Mouse (Mus musculus) lung, embryonic 14.5 days (tissue): Measurements from ENCODE around the gene Tab1. TPM values are rescaled to one million over a fixed set of nuclear protein-coding genes. Genes with fewer than 3 reads are reported as not detected.

Source experiments
- ATAC-seq: fragments of 200-750 bp; cut with Nextera tagmentation; 2 replicates; pipeline ENCODE4 v1.8.0; 2017; ENCODE audit warnings: mild to moderate bottlenecking, moderate TSS enrichment, moderate library complexity; ENCODE audit not compliant: insufficient read depth
- DNase-seq: peaks from one replicate; pipeline ENCODE4 v3.0.0-alpha.2; 2015
- H3K27ac ChIP-seq: fragments of 300-500 bp; sonication (generic); 2 replicates; pipeline ENCODE4 v1.5.1; 2014; ENCODE audit warnings: low read depth, mild to moderate bottlenecking, moderate library complexity
- H3K27me3 ChIP-seq: fragments of 300-500 bp; sonication (generic); 2 replicates; pipeline ENCODE4 v1.6.1; 2014; ENCODE audit warnings: low read length, control low read depth; ENCODE audit not compliant: insufficient read depth
- H3K36me3 ChIP-seq: fragments of 300-500 bp; sonication (generic); 2 replicates; pipeline ENCODE4 v1.6.1; 2014; ENCODE audit warnings: control low read depth; ENCODE audit not compliant: insufficient read depth
- H3K4me1 ChIP-seq: fragments of 300-500 bp; sonication (generic); 2 replicates; pipeline ENCODE4 v1.6.1; 2014; ENCODE audit warnings: antibody characterized with exemption, control low read depth; ENCODE audit not compliant: insufficient read depth
- H3K4me2 ChIP-seq: fragments of 300-500 bp; sonication (generic); 2 replicates; pipeline ENCODE4 v1.6.1; 2014; ENCODE audit warnings: mild to moderate bottlenecking
- H3K4me3 ChIP-seq: fragments of 300-500 bp; sonication (generic); 2 replicates; pipeline ENCODE4 v1.5.1; 2014; ENCODE audit warnings: low read depth, low read length
- H3K9ac ChIP-seq: fragments of 300-500 bp; sonication (generic); 2 replicates; pipeline ENCODE4 v1.6.1; 2014
- H3K9me3 ChIP-seq: fragments of 300-500 bp; sonication (generic); 2 replicates; pipeline ENCODE4 v1.6.1; 2016; ENCODE audit warnings: low read depth, low read length, control low read depth
- CTCF ChIP-seq: IDR thresholded peaks from 2 replicates; pipeline ENCODE4 v1.5.1; 2016; ENCODE audit warnings: antibody characterized with exemption, low read depth
- WGBS: fragments of 180-500 bp; shearing (Covaris S2); extraction: QIAGEN DNeasy Blood & Tissue Kit; methylation state at CpG from one replicate; pipeline ENCODE4 v1.1.7; 2014; 5-methylcytosine and 5-hydroxymethylcytosine counted together
- polyA plus RNA-seq: library from polyadenylated mRNA; unstranded; fragments of >200 nt; fragmentation: Nextera tagmentation; extraction: Ambion mirVana; gene quantifications from 2 replicates; pipeline ENCODE4 v1.2.1, GENCODE M21; 2014

Tab1 gene
- polyA plus RNA-seq, 1 experiment from 2014 or later, result 34.2 TPM

GRCm38 (mm10) chr15:80171791-80172190, 38.9 kb downstream of the Tab1 start:
- peak overlapping the region; percentile 35; the same call in 1 of the 2 replicates for H3K4me2 ChIP-seq
- ATAC-seq, result no peak
- H3K27ac ChIP-seq, result 0 out of 2 replicates have a peak overlapping the region, but pooled peaks have one; percentile 32
- no peak for DNase-seq
- no peak for TF ChIP-seq CTCF
- 9% methylated on average over 6 of the region's 6 CpGs for WGBS
- 0 out of 2 replicates have a peak, but pooled peaks cover 3% of the 10 kb centered on the region for H3K27me3 ChIP-seq
- peak overlapping the region; percentile 8; the same call in 1 of the 2 replicates for H3K4me3 ChIP-seq
- H3K36me3 ChIP-seq, result no peaks in the 10 kb centered on the region
- no peak overlapping the region for H3K9ac ChIP-seq
- 0 out of 2 replicates have a peak, but pooled peaks cover 4% of the 10 kb centered on the region for H3K4me1 ChIP-seq
- H3K9me3 ChIP-seq, result no peaks in the 10 kb centered on the region

DNA sequence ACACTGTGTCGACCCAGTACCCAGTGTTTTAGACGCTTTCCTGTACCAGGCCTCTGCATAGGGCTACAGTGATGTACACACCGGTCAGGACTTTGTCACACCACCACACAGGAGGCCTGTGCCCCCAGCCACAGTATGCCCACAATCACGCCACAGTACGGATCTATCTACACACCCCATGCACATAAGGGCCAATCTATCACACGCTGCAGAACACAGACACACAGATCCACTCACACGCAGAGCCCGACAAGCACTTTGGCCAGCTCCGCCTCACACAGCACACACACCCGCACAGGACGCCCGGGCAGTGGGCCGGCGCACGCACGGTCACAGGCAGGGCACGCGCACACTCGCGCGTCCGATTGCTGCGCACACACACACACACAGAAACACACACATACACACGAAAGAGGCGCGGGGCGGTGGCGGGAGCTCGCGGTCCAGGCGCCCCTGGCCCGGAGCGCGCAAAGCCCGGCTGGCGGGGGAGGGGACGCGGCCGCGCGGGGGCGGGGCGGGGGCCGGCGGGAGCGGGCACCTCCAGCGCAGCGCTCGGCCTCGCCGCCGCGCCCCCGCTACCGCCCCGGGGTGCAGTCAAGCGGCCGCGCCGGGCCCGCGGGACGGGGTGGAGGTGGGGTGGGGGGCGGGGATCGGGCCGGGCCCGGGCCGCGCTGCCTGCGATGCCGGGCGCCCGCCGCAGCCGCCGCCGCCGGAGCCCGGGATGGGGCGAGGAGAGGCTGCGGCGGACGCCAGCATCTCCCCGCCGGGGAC, 40.3 kb downstream of the Tab1 start, which contains the start of gene Mgat3:
TSS of gene Mgat3 (plus strand) at position 721 of the 771 bp plus-strand sequence.
- Histone ChIP-seq H3K27me3 (0 out of 2 replicates have a peak, but pooled peaks cover 3% of the 10 kb centered on the region), H3K36me3 (no peaks in the 10 kb centered on the region), H3K4me1 (0 out of 2 replicates have a peak, but pooled peaks cover 4% of the 10 kb centered on the region), H3K9me3 (no peaks in the 10 kb centered on the region), H3K27ac (peak within 1 kb of the TSS; percentile 68), H3K4me3 (peak within 1 kb of the TSS; percentile 80), H3K9ac (peak within 1 kb of the TSS; percentile 87), H3K4me2 (peak within 1 kb of the TSS; percentile 86)
- no peak for TF ChIP-seq CTCF
- ATAC-seq (peak; percentile 67), DNase-seq (peak; percentile 72)
- WGBS, result 2% methylated on average over 66 of the region's 85 CpGs

DNA sequence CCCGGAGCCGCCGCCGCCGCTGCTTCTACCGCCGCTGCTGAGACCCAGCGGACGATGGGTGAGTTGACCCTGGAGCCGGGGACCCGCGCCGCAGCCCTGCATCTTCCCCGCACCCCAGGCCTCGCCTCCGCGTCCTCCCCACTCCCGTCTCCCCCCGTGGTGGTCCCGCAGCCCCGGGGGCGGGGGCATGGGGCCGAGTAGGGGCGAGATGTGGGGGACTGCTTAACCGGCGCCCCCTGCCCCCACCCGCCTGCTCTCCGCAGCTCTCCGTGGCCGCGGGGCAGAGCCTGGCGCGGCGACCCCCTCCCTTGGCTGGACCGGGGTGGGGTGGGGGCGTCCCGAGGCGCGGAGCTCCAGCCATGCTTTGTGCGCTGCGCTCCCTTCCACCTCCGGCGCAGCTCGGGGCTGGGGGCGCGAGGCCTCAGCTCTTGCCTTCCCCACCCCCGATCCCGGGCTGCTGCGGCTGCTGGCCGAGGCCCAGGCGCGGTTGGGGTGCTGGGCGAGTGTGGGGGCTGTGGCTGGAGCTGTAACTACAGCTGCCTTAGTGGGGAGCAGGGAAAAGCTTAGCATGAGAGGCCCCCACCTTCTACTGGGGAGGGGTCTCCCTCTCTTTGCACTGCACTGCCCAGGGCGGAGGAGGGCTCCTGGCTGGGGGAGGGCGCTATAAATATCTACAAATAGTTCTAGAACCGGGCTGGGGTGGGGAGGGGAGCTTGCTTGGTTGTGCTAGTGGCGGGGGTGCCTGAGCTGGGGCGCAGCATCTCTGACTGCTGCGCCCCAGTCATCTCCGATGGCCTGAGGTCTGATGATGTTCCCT, 41.1 kb downstream of the Tab1 start:
- 0 out of 2 replicates have a peak, but pooled peaks cover 3% of the 10 kb centered on the region for H3K27me3 ChIP-seq
- 2% methylated on average over 59 of the region's 60 CpGs for WGBS
- ATAC-seq, result peak; percentile 43

GRCm38 (mm10) chr15:80174598-80174875, 41.6 kb downstream of the Tab1 start:
- WGBS, result 3% methylated on average over 5 of the region's 5 CpGs
- Histone ChIP-seq H3K36me3 (no peaks in the 10 kb centered on the region), H3K9ac (peak overlapping the region; percentile 87), H3K4me3 (peak overlapping the region; percentile 80), H3K27me3 (0 out of 2 replicates have a peak, but pooled peaks cover 3% of the 10 kb centered on the region), H3K4me2 (peak overlapping the region; percentile 86), H3K4me1 (0 out of 2 replicates have a peak, but pooled peaks cover 4% of the 10 kb centered on the region), H3K27ac (no peak overlapping the region), H3K9me3 (no peaks in the 10 kb centered on the region)
- DNase-seq (peak; percentile 50), ATAC-seq (no peak)
- TF ChIP-seq CTCF, result no peak

More for the DNA sequence above, 41.1 kb downstream of the Tab1 start:
- no peak for TF ChIP-seq CTCF
- Histone ChIP-seq H3K9ac (peak overlapping the region; percentile 87), H3K4me2 (peak overlapping the region; percentile 86), H3K36me3 (no peaks in the 10 kb centered on the region), H3K4me1 (0 out of 2 replicates have a peak, but pooled peaks cover 4% of the 10 kb centered on the region), H3K9me3 (no peaks in the 10 kb centered on the region), H3K27ac (peak overlapping the region; percentile 68; the same call in 1 of the 2 replicates), H3K4me3 (peak overlapping the region; percentile 80)
- DNase-seq, result peak; percentile 40

- 0 out of 2 replicates have a peak, but pooled peaks cover 3% of the 10 kb centered on the region for H3K27me3 ChIP-seq
- no peaks in the 10 kb centered on the region for H3K36me3 ChIP-seq
- H3K4me3 ChIP-seq, result peak overlapping the region; percentile 80; the same call in 1 of the 2 replicates
- no peak for TF ChIP-seq CTCF
- H3K9me3 ChIP-seq, result no peaks in the 10 kb centered on the region
- 77% methylated on average over 9 of the region's 9 CpGs for WGBS
- H3K9ac ChIP-seq, result no peak overlapping the region
- ATAC-seq, result no peak
- peak overlapping the region; percentile 86 for H3K4me2 ChIP-seq
- DNase-seq, result no peak
- H3K27ac ChIP-seq, result no peak overlapping the region
- 0 out of 2 replicates have a peak, but pooled peaks cover 4% of the 10 kb centered on the region for H3K4me1 ChIP-seq
Observed at GRCm38 (mm10) chr15:80175316-80175715, 42.4 kb downstream of the Tab1 start.

- no peak overlapping the region for H3K4me3 ChIP-seq
- H3K36me3 ChIP-seq, result no peaks in the 10 kb centered on the region
- no peaks in the 10 kb centered on the region for H3K9me3 ChIP-seq
- no peak overlapping the region for H3K9ac ChIP-seq
- WGBS, result 72% methylated on average over 5 of the region's 6 CpGs
- H3K27ac ChIP-seq, result no peak overlapping the region
- no peak for DNase-seq
- H3K4me1 ChIP-seq, result 0 out of 2 replicates have a peak, but pooled peaks cover 4% of the 10 kb centered on the region
- no peak for ATAC-seq
- TF ChIP-seq CTCF, result no peak
- H3K4me2 ChIP-seq, result no peak overlapping the region
- 0 out of 2 replicates have a peak, but pooled peaks cover 3% of the 10 kb centered on the region for H3K27me3 ChIP-seq
Observed at GRCm38 (mm10) chr15:80175756-80176155, 42.8 kb downstream of the Tab1 start.

DNA sequence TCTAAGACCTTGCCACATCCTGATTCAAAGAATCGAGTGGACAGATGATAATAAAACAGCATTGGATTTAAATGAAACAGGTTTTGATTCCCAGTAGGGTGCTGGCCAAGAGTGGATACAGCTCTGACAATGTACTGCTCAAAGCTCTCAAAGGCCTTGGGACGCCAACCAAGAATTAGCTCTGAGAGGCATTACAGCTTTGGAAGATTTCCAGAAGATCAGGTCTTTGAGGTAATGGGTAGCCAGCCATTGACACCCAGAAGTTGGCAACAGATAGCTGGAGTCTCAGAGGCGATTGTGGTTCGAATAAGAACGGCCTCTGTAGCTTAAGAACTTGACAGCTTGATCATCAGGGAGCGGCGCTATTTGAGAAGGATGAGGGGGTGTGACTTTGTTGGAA, 48.6 kb downstream of the Tab1 start:
- H3K27me3 ChIP-seq, result no peaks in the 10 kb centered on the region
- no peaks in the 10 kb centered on the region for H3K4me1 ChIP-seq
- no peaks in the 10 kb centered on the region for H3K9me3 ChIP-seq
- H3K27ac ChIP-seq, result no peak overlapping the region
- H3K9ac ChIP-seq, result no peak overlapping the region
- no peaks in the 10 kb centered on the region for H3K36me3 ChIP-seq
- H3K4me3 ChIP-seq, result no peak overlapping the region
- ATAC-seq (no peak), DNase-seq (no peak)
- H3K4me2 ChIP-seq, result no peak overlapping the region
- no peak for TF ChIP-seq CTCF
- WGBS, result 87% methylated on average over 7 of the region's 7 CpGs
